ENCODE assay signal across 7 mouse cellular contexts in the genomic region with DNA sequence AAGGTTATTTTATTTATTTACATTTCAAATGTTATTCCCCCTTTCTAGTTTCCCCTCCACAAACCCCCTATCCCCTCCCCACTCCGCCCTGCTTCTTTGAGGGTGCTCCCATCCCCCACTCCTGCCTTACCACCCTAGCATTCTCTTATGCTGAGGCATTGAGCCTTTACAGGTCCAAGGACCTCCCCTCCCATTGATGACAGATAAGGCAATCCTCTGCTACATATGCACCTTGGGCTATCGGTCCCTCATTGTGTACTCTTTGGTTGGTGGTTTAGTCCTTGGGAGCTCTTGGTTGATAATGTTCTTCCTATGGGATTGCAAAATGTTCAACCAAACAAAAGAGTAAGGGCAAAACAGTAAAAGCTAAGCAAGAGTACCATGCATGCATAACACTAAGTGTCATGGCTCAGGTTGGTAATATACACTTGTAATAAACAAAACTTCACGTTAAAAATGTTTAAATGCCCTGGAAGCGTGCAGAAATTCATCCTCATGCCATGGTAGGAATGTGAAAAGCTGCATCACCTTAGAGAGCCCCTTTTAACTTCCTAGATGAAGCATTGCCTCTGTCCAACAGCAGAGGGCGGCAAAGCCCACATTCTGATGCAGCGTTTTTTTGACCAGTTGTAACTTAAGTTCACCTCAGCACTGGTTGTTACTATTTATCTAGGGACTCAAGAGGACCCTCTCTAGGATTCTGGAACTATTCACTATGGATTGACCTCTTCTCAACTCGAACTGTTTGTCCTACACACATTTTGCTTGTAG.
DNase-seq lines count a peak whose midpoint lies in the region; TF ChIP-seq lines count a peak whose summit lies in the region.

No protein-coding gene starts in this region.

- no peaks in the 10 kb centered on the region for H3K4me1 ChIP-seq in ES-Bruce4 (ENCODE audit: control insufficient read depth, insufficient read depth, low read length)

- no peak overlapping the region for H3K4me3 ChIP-seq in ES-Bruce4 (ENCODE audit: low read depth, low read length)

- no peak overlapping the region for H3K27ac ChIP-seq in ES-Bruce4 (ENCODE audit: insufficient read depth, low read length)

- no peak overlapping the region for H3K9ac ChIP-seq in ES-Bruce4 (ENCODE audit: low read depth, poor library complexity, severe bottlenecking)

- H3K9me3 ChIP-seq in ES-Bruce4 (replicated peaks; ENCODE audit: control insufficient read depth, insufficient read depth, low read length, poor library complexity, severe bottlenecking) = no peaks in the 10 kb centered on the region

- TF ChIP-seq EP300 in ES-Bruce4 (IDR thresholded peaks at IDR 0.05; ENCODE audit: insufficient read depth, low read depth, low read length) = no peak

- TF ChIP-seq CTCF in ES-Bruce4 (IDR thresholded peaks at IDR 0.05; ENCODE audit: low read depth, low read length) = peak; percentile 26

- H3K36me3 ChIP-seq in ES-Bruce4 (ENCODE audit: control insufficient read depth, insufficient read depth, low read length, poor library complexity, severe bottlenecking) = no peaks in the 10 kb centered on the region

- peak; percentile 34 to 38 for DNase-seq in adrenal gland, adult 18-20 months (ENCODE audit: low spot score in 2 of 2)
- peak; percentile 77 for DNase-seq in embryo, embryonic 10.5 days (ENCODE audit: low spot score)
- DNase-seq in heart, postnatal 4 days = peak; percentile 71
- peak; percentile 11 for DNase-seq in layer of hippocampus, adult 9-11 months
- DNase-seq in lung, postnatal 36 days = peak; percentile 45
- peak; percentile 54 for DNase-seq in right cerebral cortex, postnatal 25 days

- TF ChIP-seq POLR2A in ES-Bruce4 (IDR thresholded peaks at IDR 0.05; ENCODE audit: insufficient read depth, low read length) = no peak

- no peaks in the 10 kb centered on the region for H3K27me3 ChIP-seq in ES-Bruce4 (ENCODE audit: control insufficient read depth, insufficient read depth, low read length, poor library complexity, severe bottlenecking)

Comparison
In these comparisons a context has a peak if more than half of its experiments do, and no peak if none do; other contexts are left out.
1. DNase-seq: peak in every context shown above with its lines; median percentile 77 in embryo, embryonic 10.5 days; 71 in heart, postnatal 4 days; 54 in right cerebral cortex, postnatal 25 days; 45 in lung, postnatal 36 days; 36 in adrenal gland, adult 18-20 months; 11 in layer of hippocampus, adult 9-11 months.